Mouse (Mus musculus): ENCODE measurements around the gene Thsd4. TPM values are rescaled to one million over a fixed set of nuclear protein-coding genes. Genes with fewer than 3 reads are reported as not detected.
A peak's percentile ranks its signal among the peaks of the same experiment; 100 is the strongest.

The Thsd4 gene
- polyA plus RNA-seq, 1 experiment, result 0.65 TPM

DNA sequence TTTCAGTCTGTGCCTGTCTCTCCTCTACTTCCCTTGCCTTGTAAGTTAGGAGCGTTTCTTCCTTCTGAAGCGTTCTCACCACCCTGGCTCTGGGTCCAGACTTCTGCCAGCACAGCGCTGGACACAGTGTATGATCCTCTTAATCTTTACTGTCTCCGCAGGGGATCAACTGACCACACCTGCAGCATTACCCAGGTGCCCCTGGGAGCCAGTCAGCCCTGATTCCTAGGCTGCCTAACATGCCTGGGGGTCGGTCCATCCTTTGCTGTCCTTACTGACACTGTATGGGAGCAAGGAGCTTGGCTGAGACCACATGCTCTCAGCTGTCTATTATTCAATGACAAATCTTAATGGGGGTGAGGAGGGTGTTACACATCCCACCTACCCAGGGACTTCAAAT is 571.9 kb downstream of the Thsd4 start:
- peaks cover 67% of the 10 kb centered on the region for H3K27me3 ChIP-seq (replicated peaks)
- no peaks in the 10 kb centered on the region; the same call in 1 of the 2 replicates for H3K4me1 ChIP-seq

DNA sequence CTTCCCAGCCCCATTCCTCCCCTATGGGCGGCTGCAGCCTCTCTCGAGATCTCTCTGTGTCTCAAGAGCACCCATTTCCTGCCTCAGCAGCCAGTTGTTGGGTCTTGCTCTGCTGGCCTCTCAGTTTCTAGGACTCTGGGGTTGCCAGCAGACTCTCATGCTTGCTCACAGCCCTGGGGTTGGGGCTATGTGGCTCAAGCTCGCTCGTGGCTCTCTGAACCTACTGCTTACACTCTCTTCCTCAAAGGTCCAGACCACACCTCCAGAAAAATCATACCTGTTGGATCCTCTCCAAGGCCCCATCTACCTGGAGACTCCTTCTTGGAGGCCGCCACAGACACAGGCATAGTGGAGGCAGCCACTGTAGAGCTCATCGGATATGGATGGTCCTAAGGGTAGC is 572.3 kb downstream of the Thsd4 start:
- Histone ChIP-seq H3K4me1 (no peaks in the 10 kb centered on the region; the same call in 1 of the 2 replicates), H3K9me3 (no peaks in the 10 kb centered on the region), H3K4me3 (replicated peaks) (no peak overlapping the region), H3K27me3 (replicated peaks) (peaks cover 71% of the 10 kb centered on the region), H3K36me3 (replicated peaks; ENCODE audit: low read length) (no peaks in the 10 kb centered on the region)
- TF ChIP-seq FLI1 (IDR thresholded peaks at IDR 0.05; ENCODE audit: low read length) (no peak), GATA1 (IDR thresholded peaks at IDR 0.05; ENCODE audit: borderline replicate concordance, low read length) (no peak)

More for the DNA sequence above, 571.9 kb downstream of the Thsd4 start:
- TF ChIP-seq FLI1 (IDR thresholded peaks at IDR 0.05; ENCODE audit: low read length) (no peak), GATA1 (IDR thresholded peaks at IDR 0.05; ENCODE audit: borderline replicate concordance, low read length) (no peak)
- Histone ChIP-seq H3K36me3 (replicated peaks; ENCODE audit: low read length) (no peaks in the 10 kb centered on the region), H3K9me3 (no peaks in the 10 kb centered on the region), H3K4me3 (replicated peaks) (no peak overlapping the region)

GRCm38 (mm10) chr9:59948691-59949250 is 573.1 kb downstream of the Thsd4 start:
- Histone ChIP-seq H3K4me1 (no peaks in the 10 kb centered on the region; the same call in 1 of the 2 replicates), H3K9me3 (no peaks in the 10 kb centered on the region), H3K36me3 (replicated peaks; ENCODE audit: low read length) (no peaks in the 10 kb centered on the region), H3K27me3 (replicated peaks) (peaks cover 77% of the 10 kb centered on the region), H3K4me3 (replicated peaks) (no peak overlapping the region)
- no peak for TF ChIP-seq GATA1 (IDR thresholded peaks at IDR 0.05; ENCODE audit: borderline replicate concordance, low read length)

GRCm38 (mm10) chr9:59948226-59948625 is 573.6 kb downstream of the Thsd4 start:
- peaks cover 80% of the 10 kb centered on the region for H3K27me3 ChIP-seq (replicated peaks)
- no peak overlapping the region for H3K4me3 ChIP-seq (replicated peaks)

DNA sequence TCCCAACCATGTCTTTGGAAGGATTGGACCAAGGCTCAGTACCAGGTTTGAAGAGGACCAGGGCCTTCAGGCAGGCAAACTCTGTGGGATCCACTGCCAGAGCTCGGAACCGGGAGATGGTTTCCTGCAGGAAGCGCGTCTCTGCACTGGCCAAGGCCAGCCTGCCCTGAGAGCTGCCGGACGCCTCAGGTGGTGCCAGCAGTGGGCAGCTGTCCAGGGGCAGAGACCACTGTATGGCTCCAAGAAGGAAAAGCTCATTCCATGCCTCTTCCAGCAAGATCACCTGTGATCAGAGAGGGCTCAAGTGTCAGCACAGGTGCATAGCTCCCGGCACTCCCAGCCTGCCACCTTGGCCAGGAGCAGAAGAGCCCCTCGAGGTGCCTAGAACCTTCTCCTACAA is 574.6 kb downstream of the Thsd4 start:
- Histone ChIP-seq H3K4me1 (no peaks in the 10 kb centered on the region; the same call in 1 of the 2 replicates), H3K27me3 (replicated peaks) (peaks cover 77% of the 10 kb centered on the region), H3K4me3 (replicated peaks) (no peak overlapping the region), H3K9me3 (no peaks in the 10 kb centered on the region), H3K36me3 (replicated peaks; ENCODE audit: low read length) (no peaks in the 10 kb centered on the region)
- TF ChIP-seq FLI1 (IDR thresholded peaks at IDR 0.05; ENCODE audit: low read length), result no peak
- no peak for TF ChIP-seq GATA1 (IDR thresholded peaks at IDR 0.05; ENCODE audit: borderline replicate concordance, low read length)

More at GRCm38 (mm10) chr9:59948226-59948625, 573.6 kb downstream of the Thsd4 start:
- Histone ChIP-seq H3K4me1 (no peaks in the 10 kb centered on the region; the same call in 1 of the 2 replicates), H3K36me3 (replicated peaks; ENCODE audit: low read length) (no peaks in the 10 kb centered on the region), H3K9me3 (no peaks in the 10 kb centered on the region)
- TF ChIP-seq FLI1 (IDR thresholded peaks at IDR 0.05; ENCODE audit: low read length) (no peak), GATA1 (IDR thresholded peaks at IDR 0.05; ENCODE audit: borderline replicate concordance, low read length) (no peak)

DNA sequence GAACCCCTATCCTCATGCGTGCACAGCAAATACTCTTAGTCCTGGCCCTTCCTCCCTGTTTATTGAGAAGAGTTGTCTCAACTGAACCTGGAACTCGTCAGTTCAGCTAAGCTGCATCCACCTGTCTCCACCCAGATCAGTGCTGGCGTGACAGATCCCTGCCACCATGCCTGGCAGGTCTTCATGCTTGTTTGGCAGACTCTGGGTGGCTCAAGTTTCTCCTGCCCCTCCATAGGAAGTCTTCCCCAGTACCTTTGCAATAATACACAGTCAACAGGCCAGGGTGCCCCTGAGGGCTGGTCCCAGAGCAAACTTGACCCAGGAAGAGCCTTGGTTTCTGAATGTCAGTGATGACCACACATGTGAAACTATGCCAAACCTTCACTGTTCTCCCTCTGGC is 576.6 kb downstream of the Thsd4 start:
- no peak overlapping the region for H3K4me3 ChIP-seq (replicated peaks)
- peaks cover 10% of the 10 kb centered on the region for H3K4me1 ChIP-seq
- no peaks in the 10 kb centered on the region for H3K36me3 ChIP-seq (replicated peaks; ENCODE audit: low read length)
- peaks cover 64% of the 10 kb centered on the region for H3K27me3 ChIP-seq (replicated peaks)
- H3K9me3 ChIP-seq, result no peaks in the 10 kb centered on the region
- TF ChIP-seq FLI1 (IDR thresholded peaks at IDR 0.05; ENCODE audit: low read length), result no peak
- TF ChIP-seq GATA1 (IDR thresholded peaks at IDR 0.05; ENCODE audit: borderline replicate concordance, low read length), result no peak

DNA sequence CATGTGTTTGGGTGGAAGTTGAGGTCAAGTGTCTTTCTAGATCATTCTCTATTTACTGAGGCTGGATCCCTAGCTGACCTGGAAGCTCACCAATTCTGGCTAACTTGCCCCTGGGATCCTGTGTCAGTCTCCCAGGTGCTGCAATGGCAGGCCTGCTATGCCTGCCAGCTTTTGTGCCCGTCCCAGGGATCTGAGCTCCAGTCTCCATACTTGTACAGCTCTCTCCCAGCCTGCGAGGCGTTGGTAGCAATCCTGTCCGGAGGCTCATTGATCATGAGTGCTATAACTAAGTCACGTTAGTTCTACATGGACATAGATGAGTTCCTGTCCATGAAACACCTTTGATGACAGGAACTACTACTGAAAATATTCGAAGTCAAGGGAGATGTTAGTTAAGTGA is 578.0 kb downstream of the Thsd4 start:
- no peaks in the 10 kb centered on the region for H3K36me3 ChIP-seq (replicated peaks; ENCODE audit: low read length)
- TF ChIP-seq FLI1 (IDR thresholded peaks at IDR 0.05; ENCODE audit: low read length) (no peak), GATA1 (IDR thresholded peaks at IDR 0.05; ENCODE audit: borderline replicate concordance, low read length) (no peak)
- no peaks in the 10 kb centered on the region for H3K9me3 ChIP-seq
- H3K4me1 ChIP-seq, result peaks cover 10% of the 10 kb centered on the region
- no peak overlapping the region for H3K4me3 ChIP-seq (replicated peaks)
- peaks cover 56% of the 10 kb centered on the region for H3K27me3 ChIP-seq (replicated peaks)

DNA sequence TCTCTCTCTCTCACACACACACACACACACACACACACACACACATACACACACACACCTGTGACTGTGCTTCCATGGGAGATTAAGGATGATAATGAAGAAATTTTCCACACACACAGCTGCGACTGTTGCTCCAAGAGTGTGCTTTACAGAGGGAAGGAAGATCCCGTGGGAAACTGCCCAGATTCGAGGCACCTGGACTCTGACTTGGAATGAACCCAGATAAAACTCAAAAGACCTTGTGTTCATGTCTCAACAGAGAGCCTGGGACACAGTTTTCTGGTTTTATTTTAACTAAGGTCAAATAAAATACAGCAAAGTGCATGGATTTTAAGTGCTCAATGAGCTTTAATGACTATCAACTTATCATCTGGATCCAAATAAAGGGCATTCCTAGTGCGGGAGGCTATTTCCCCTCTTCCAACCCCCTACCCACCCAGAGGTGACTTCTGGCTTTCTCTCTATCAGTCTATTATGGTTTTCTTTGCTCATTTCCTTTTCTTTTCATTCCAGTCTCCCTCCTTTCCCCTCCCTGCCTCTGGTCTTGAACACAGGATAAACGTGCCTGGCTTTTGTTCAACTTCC is 579.3 kb downstream of the Thsd4 start:
- no peak for TF ChIP-seq GATA1 (IDR thresholded peaks at IDR 0.05; ENCODE audit: borderline replicate concordance, low read length)
- no peak for TF ChIP-seq FLI1 (IDR thresholded peaks at IDR 0.05; ENCODE audit: low read length)
- peaks cover 46% of the 10 kb centered on the region for H3K27me3 ChIP-seq (replicated peaks)
- no peak overlapping the region for H3K4me3 ChIP-seq (replicated peaks)
- H3K36me3 ChIP-seq (replicated peaks; ENCODE audit: low read length), result no peaks in the 10 kb centered on the region
- H3K9me3 ChIP-seq, result no peaks in the 10 kb centered on the region
- peaks cover 10% of the 10 kb centered on the region for H3K4me1 ChIP-seq

DNA sequence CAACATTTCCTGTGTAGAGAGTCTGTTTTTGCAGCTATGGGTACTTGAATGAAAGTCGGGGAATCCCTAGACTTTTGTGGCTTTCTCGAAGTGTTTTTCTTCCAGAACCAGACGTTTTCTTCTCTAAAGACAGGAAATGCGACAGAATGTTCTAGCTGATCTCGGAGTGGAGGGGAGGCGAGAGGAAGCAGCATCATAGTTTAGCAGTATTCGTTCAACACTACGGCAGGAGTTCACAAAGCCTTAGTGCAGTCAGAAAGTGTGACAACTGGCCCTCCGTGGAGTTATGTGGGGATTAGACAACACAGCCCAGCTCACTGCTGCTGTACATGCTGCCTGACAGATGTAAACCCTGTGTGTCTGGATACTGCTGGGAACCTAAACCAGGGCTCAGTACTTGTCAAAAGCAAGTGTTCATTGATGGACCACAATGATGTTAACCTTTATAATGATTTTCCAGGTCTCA is 579.9 kb downstream of the Thsd4 start:
- Histone ChIP-seq H3K4me3 (replicated peaks) (peak overlapping the region; percentile 86), H3K9me3 (no peaks in the 10 kb centered on the region), H3K36me3 (replicated peaks; ENCODE audit: low read length) (no peaks in the 10 kb centered on the region), H3K27me3 (replicated peaks) (peaks cover 41% of the 10 kb centered on the region), H3K4me1 (peaks cover 10% of the 10 kb centered on the region)
- TF ChIP-seq GATA1 (IDR thresholded peaks at IDR 0.05; ENCODE audit: borderline replicate concordance, low read length) (no peak), FLI1 (IDR thresholded peaks at IDR 0.05; ENCODE audit: low read length) (no peak)
